Mouse (Mus musculus) olfactory bulb, adult 2 months (tissue): ENCODE measurements around the gene Pts. TPM values are rescaled to one million over a fixed set of nuclear protein-coding genes. Genes with fewer than 3 reads are reported as not detected.
A peak's percentile ranks its signal among the peaks of the same experiment; 100 is the strongest.

Experiments
- H3K27ac ChIP-seq: fragments of 200-500 bp; 2 replicates; pipeline ENCODE4 v1.5.1; 2012; ENCODE audit warnings: low read depth, low read length; ENCODE audit not compliant: insufficient read depth
- H3K4me1 ChIP-seq: fragments of 200-500 bp; 2 replicates; pipeline ENCODE4 v1.6.1; 2012; ENCODE audit warnings: low read length; ENCODE audit not compliant: control insufficient read depth, insufficient read depth
- H3K4me3 ChIP-seq: fragments of 200-500 bp; 2 replicates; pipeline ENCODE4 v1.5.1; 2012; ENCODE audit warnings: mild to moderate bottlenecking, low read depth, low read length, moderate library complexity; ENCODE audit not compliant: insufficient read depth
- CTCF ChIP-seq: fragments of 200-500 bp; IDR thresholded peaks from 2 replicates; pipeline ENCODE4 v1.5.1; 2012; ENCODE audit warnings: low read depth, mild to moderate bottlenecking, low read length, moderate library complexity; ENCODE audit not compliant: insufficient read depth
- POLR2A ChIP-seq: fragments of 200-500 bp; IDR thresholded peaks from 2 replicates; pipeline ENCODE4 v1.6.1; 2012; ENCODE audit warnings: mild to moderate bottlenecking, low read depth, low read length, moderate library complexity; ENCODE audit not compliant: insufficient read depth
- WGBS: fragments of 180-500 bp; shearing (Covaris S2); methylation state at CpG from one replicate; pipeline ENCODE4 v1.1.7; 2018; 5-methylcytosine and 5-hydroxymethylcytosine counted together
- polyA plus RNA-seq: library from polyadenylated mRNA; stranded (reverse); fragments of >200 nt; gene quantifications from 2 replicates; pipeline ENCODE4 v1.2.4, GENCODE M21; 2012; ENCODE audit warnings: low replicate concordance; ENCODE audit not compliant: missing spikeins, insufficient read depth, insufficient read length

Pts gene
- polyA plus RNA-seq, 1 experiment: not detected

DNA sequence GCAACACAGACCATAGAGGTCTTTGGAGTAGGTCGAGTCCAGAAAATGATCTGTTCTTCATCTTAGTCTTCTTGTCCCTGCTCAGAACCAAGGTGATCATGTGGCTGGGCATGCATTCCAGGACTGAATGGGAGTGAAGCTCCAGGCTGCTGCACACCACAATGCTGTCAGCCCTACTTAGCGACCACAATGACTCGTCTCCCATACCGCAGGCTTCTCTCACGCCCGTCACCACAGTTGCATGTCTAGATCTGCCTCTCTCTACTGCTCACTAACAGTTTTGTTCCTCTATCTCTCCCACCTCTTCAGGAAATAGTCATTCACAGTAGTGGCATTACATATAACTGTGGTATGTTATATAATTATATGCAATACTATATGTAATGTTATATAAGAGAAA lies 7.8 kb downstream of the Pts start:
- WGBS: 91% methylated on average over 6 of the region's 6 CpGs
- no peaks in the 10 kb centered on the region for H3K4me1 ChIP-seq
- H3K4me3 ChIP-seq: no peak overlapping the region
- TF ChIP-seq CTCF: no peak
- no peak for TF ChIP-seq POLR2A
- no peak overlapping the region for H3K27ac ChIP-seq

DNA sequence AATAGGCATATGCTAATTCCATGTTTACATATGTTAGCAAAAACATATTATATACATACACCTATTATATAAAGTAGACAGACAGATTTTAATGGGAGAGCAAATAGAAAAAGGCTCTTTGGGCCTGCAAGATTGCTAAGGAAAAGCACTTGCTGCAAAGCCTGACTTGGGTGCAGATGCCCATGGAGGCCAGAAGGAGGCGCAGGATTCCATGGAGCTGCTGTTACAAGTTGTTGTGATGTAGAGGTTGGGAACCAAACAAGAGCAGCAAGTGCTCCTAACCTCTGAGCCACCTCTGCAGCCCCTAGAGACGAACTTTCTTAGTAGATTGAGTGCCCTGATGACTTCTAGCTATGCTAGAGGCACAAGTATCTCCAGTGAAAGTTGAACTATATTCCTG lies 9.7 kb downstream of the Pts start:
- TF ChIP-seq POLR2A (no peak), CTCF (no peak; the same call in 1 of the 2 replicates)
- no peak overlapping the region for H3K4me3 ChIP-seq
- H3K4me1 ChIP-seq: no peaks in the 10 kb centered on the region
- H3K27ac ChIP-seq: no peak overlapping the region
- WGBS: 37% methylated on average over 2 of the region's 2 CpGs

DNA sequence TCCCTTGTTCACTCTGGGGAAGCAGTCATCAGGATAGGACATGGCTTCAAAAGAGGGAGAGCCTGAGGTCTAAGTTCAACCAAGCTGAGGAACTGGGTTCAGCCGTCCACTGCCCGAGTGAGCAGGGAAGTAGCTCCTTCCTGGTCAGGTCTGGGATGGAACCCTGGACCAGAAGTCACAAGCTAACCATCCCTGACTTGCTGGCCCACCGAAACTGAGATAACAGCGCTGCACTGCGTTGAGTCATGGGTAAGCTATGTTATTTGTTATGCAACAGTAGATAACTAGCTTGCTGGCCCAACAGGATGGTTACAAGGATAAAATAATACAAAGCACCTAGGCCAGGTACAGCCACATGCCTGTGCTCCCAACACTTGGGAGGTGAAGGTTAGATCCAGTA lies 13.1 kb downstream of the Pts start:
- no peak overlapping the region for H3K27ac ChIP-seq
- WGBS: 87% methylated on average over 5 of the region's 5 CpGs
- H3K4me1 ChIP-seq: no peaks in the 10 kb centered on the region
- H3K4me3 ChIP-seq: no peak overlapping the region
- TF ChIP-seq POLR2A (no peak), CTCF (no peak)

GRCm38 (mm10) chr9:50507570-50507969 lies 21.0 kb downstream of the Pts start:
- no peak overlapping the region for H3K4me3 ChIP-seq
- H3K4me1 ChIP-seq: no peaks in the 10 kb centered on the region
- 79% methylated on average over 7 of the region's 7 CpGs for WGBS
- TF ChIP-seq CTCF (no peak), POLR2A (no peak)
- H3K27ac ChIP-seq: no peak overlapping the region

DNA sequence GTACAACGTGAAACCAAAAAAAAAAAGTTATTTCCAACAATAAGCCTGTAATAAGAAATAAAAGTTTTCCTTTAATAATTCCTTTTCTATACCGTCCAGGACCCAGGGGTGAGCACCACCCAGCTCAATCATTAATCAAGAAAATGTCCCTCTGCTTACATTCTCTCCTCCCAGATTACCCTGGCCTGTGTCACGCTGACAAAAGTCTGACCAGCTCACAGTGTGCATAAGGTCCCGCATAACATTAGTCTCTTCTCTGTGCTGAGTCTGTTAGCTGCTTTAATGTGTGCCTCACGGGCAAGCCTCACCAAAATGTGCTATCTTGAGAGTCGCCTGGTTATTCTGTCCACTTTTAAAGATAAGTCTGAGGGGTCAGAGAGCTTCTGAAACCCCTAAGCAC lies 23.1 kb downstream of the Pts start:
- TF ChIP-seq CTCF (no peak), POLR2A (no peak)
- H3K27ac ChIP-seq: no peak overlapping the region
- no peak overlapping the region for H3K4me3 ChIP-seq
- H3K4me1 ChIP-seq: no peaks in the 10 kb centered on the region
- WGBS: 70% methylated on average over 6 of the region's 6 CpGs

DNA sequence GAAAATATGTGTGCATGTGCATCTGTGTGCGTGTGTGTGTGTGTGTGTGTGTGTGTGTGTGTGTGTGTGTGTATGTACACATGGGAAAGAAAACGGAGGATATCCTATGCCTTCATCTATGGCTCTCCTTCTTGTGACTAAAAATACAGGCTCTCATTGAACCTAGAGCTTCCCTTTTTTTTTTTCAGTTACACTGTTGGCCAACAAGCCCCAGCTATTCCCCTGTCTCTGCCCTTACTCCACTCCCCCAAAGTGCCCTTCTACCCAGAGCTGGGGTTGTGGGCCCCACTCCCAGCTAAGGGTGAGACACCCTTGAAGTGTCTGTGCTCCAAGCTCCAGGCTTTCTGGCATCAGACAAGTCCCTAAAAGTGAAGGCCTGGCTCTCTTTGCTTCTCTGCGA lies 25.6 kb downstream of the Pts start:
- WGBS: 95% methylated on average over 3 of the region's 3 CpGs
- Histone ChIP-seq H3K4me3 (no peak overlapping the region), H3K4me1 (no peaks in the 10 kb centered on the region), H3K27ac (no peak overlapping the region)
- TF ChIP-seq CTCF: no peak
- no peak for TF ChIP-seq POLR2A

GRCm38 (mm10) chr9:50500974-50501501 lies 27.5 kb downstream of the Pts start:
- TF ChIP-seq CTCF (no peak), POLR2A (no peak)
- Histone ChIP-seq H3K4me1 (no peaks in the 10 kb centered on the region), H3K4me3 (peak overlapping the region; percentile 8; the same call in 1 of the 2 replicates), H3K27ac (no peak overlapping the region)
- 25% methylated on average over 14 of the region's 14 CpGs for WGBS

GRCm38 (mm10) chr9:50500467-50500973 lies 28.0 kb downstream of the Pts start:
- Histone ChIP-seq H3K4me3 (no peak overlapping the region), H3K4me1 (no peaks in the 10 kb centered on the region; the same call in 1 of the 2 replicates), H3K27ac (no peak overlapping the region)
- WGBS: 62% methylated on average over 15 of the region's 15 CpGs
- TF ChIP-seq CTCF (no peak), POLR2A (no peak)

DNA sequence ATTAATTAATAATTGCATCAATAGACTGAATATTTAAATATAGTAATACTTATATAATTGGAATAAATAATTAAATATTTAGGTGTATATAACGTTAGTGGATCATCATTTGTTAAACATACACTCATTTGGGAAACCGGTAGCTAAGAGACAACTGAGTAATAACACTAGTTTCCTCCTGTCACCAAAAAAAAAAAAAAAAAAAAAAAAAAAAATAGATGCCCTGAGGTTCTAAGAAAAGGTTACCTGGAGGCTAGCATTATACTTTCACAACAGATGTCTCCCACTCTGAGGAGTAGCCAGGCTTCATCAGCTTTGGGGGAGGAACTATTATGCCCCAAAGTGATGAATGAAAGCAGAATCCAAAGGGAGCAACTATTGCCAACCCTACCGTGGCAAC lies 28.7 kb downstream of the Pts start:
- H3K4me1 ChIP-seq: no peaks in the 10 kb centered on the region; the same call in 1 of the 2 replicates
- no peak for TF ChIP-seq CTCF
- no peak for TF ChIP-seq POLR2A
- WGBS: 87% methylated on average over 3 of the region's 3 CpGs
- H3K4me3 ChIP-seq: no peak overlapping the region
- no peak overlapping the region for H3K27ac ChIP-seq

DNA sequence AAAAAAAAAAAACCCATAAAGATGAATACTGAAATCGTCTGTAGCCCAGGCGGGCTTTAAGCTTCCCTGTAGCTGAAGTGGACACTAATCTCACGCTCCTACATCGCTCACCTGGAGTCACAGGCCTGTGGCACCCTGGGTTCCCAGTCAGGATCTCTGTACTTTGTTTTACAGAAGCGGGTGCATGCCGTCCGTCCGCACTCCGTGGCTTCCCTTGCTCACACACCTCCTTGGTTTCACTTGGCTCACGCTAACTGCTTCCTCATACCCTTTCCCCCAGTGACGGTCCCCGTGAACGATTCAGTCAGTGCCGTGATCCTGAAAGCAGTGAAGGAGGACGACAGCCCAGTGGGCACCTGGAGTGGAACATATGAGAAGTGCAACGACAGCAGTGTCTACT lies 29.7 kb downstream of the Pts start:
- Histone ChIP-seq H3K4me1 (no peaks in the 10 kb centered on the region; the same call in 1 of the 2 replicates), H3K4me3 (no peak overlapping the region), H3K27ac (no peak overlapping the region)
- 88% methylated on average over 16 of the region's 16 CpGs for WGBS
- no peak for TF ChIP-seq CTCF
- no peak for TF ChIP-seq POLR2A
